Mouse (Mus musculus) adrenal gland, postnatal 25 days (tissue): ENCODE data around the gene Myg1. TPM values are rescaled to one million over a fixed set of nuclear protein-coding genes. Genes with fewer than 3 reads are reported as not detected.

Experiments
- DNase-seq: peaks from one replicate; pipeline ENCODE4 v3.0.0; 2021; ENCODE audit warnings: mixed read lengths
- total RNA-seq: library from RNA; stranded (reverse); gene quantifications from 2 replicates; pipeline ENCODE4 v1.2.3, GENCODE M21; 2021

Myg1 gene
- total RNA-seq, 1 experiment from 2014 or later = 77.8 TPM

GRCm38 (mm10) chr15:102386640-102387039 lies 55.1 kb downstream of the Myg1 start:
- no peak for DNase-seq

Other genes starting within 250 kb of the Myg1 start
- gene Tns2, start 231.3 kb upstream of the Myg1 start, total RNA-seq = 75.2 and 78.7 TPM in 2 replicates
- gene Spryd3, start 195.5 kb upstream of the Myg1 start, total RNA-seq = 29.4 and 40.3 TPM in 2 replicates
- 17.1 and 17.2 TPM in 2 replicates for gene Igfbp6, start 187.3 kb upstream of the Myg1 start, total RNA-seq
- gene Soat2, start 181.2 kb upstream of the Myg1 start, total RNA-seq = 0.55 and 1.2 TPM in 2 replicates
- gene Zfp740, start 128.5 kb upstream of the Myg1 start, total RNA-seq = 61.4 and 80.4 TPM in 2 replicates
- gene Csad, start 127.0 kb upstream of the Myg1 start, total RNA-seq = 76.1 and 76.8 TPM in 2 replicates
- gene Itgb7, start 99.8 kb upstream of the Myg1 start, total RNA-seq = 1.5 and 2.0 TPM in 2 replicates
- gene Rarg, start 74.2 kb upstream of the Myg1 start, total RNA-seq = 21.5 and 25.7 TPM in 2 replicates
- gene Gm9918, start 61.1 kb upstream of the Myg1 start, total RNA-seq = 0.15 TPM in 1 of 2 replicates, not detected in the other
- gene Mfsd5, start 52.3 kb upstream of the Myg1 start, total RNA-seq = 36.3 and 36.7 TPM in 2 replicates
- 4.1 and 6.3 TPM in 2 replicates for gene Espl1, start 35.4 kb upstream of the Myg1 start, total RNA-seq
- gene Pfdn5, start 5.6 kb upstream of the Myg1 start, total RNA-seq = 379 TPM in 2 replicates
- gene Aaas, start 19.1 kb downstream of the Myg1 start, total RNA-seq = 14.4 and 24.0 TPM in 2 replicates
- gene Sp7, start 35.5 kb downstream of the Myg1 start, total RNA-seq = 0.15 TPM in 1 of 2 replicates, not detected in the other
- gene Sp1, start 74.4 kb downstream of the Myg1 start, total RNA-seq = 49.9 and 82.8 TPM in 2 replicates
- 1.4 and 1.9 TPM in 2 replicates for gene Amhr2, start 113.7 kb downstream of the Myg1 start, total RNA-seq
- 100 and 158 TPM in 2 replicates for gene Prr13, start 127.3 kb downstream of the Myg1 start, total RNA-seq
- 747 and 809 TPM in 2 replicates for gene Pcbp2, start 138.8 kb downstream of the Myg1 start, total RNA-seq
- gene Gm10337, start 172.0 kb downstream of the Myg1 start, total RNA-seq = not detected in 2 replicates
- 8.1 and 12.0 TPM in 2 replicates for gene Map3k12, start 185.4 kb downstream of the Myg1 start, total RNA-seq
- gene Tarbp2, start 186.5 kb downstream of the Myg1 start, total RNA-seq = 42.4 and 48.9 TPM in 2 replicates
- 3.4 and 6.6 TPM in 2 replicates for gene Npff, start 193.2 kb downstream of the Myg1 start, total RNA-seq